Mouse (Mus musculus): ENCODE data around the gene Calhm1. TPM values are rescaled to one million over a fixed set of nuclear protein-coding genes. Genes with fewer than 3 reads are reported as not detected.

The Calhm1 gene
- total and polyA plus RNA-seq, 2 experiments from 2014 or later: not detected

DNA sequence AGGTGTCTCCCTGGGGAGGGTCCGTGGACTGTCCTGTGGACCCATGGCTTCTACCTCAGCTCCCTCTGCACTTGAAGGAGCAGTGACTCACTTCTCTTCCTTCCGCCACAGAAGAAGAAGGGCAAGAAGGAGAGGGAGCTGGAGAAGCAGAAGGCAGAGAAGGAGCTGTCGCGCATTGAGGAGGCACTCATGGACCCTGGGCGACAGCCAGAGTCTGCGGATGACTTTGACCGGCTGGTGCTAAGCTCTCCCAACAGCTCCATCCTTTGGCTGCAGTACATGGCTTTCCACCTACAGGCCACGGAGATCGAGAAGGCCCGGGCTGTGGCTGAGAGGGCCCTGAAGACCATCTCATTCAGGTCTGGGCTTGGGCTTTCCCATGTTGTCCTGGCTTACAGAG is 15.9 kb downstream of the Calhm1 start:
- WGBS: 97% methylated on average over 10 of the region's 10 CpGs
- Histone ChIP-seq H3K9ac (no peak overlapping the region), H3K27ac (ENCODE audit: low read depth, low read length) (no peak overlapping the region), H3K4me1 (ENCODE audit: insufficient read depth) (no peaks in the 10 kb centered on the region), H3K4me2 (ENCODE audit: low read depth) (no peak overlapping the region), H3K27me3 (ENCODE audit: insufficient read depth, low read length) (no peaks in the 10 kb centered on the region), H3K9me3 (ENCODE audit: low read length) (no peaks in the 10 kb centered on the region), H3K4me3 (ENCODE audit: low read depth, low read length) (no peak overlapping the region), H3K36me3 (ENCODE audit: insufficient read depth) (peaks cover 81% of the 10 kb centered on the region)
- ATAC-seq (no peak), DNase-seq (no peak)
- no peak for TF ChIP-seq CTCF (IDR thresholded peaks at IDR 0.05; ENCODE audit: low read depth)

DNA sequence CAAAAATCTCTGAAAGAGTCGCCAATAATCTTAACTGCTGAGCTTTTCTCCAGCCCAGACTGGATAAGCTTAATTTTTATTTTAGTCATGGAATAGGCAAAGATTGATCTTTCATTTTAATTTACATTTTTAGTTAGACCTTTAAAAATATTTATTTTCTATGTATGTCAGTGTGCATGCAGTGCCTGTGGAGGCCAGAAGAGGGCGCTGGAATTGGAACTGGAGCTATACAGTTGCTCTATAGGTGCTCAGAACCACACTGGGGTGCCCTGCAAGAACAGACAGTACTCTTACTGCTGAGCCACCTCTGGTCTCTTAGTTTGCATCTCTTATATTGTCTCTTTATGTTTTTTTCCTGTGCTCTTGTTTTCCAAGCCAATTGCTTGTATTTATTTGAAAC is 21.3 kb downstream of the Calhm1 start:
- Histone ChIP-seq H3K9ac (no peak overlapping the region), H3K4me3 (ENCODE audit: low read depth, low read length) (no peak overlapping the region), H3K36me3 (ENCODE audit: insufficient read depth) (peaks cover 55% of the 10 kb centered on the region), H3K27ac (ENCODE audit: low read depth, low read length) (no peak overlapping the region), H3K27me3 (ENCODE audit: insufficient read depth, low read length) (no peaks in the 10 kb centered on the region), H3K4me2 (ENCODE audit: low read depth) (no peak overlapping the region), H3K9me3 (ENCODE audit: low read length) (no peaks in the 10 kb centered on the region), H3K4me1 (ENCODE audit: insufficient read depth) (no peaks in the 10 kb centered on the region)
- TF ChIP-seq CTCF (IDR thresholded peaks at IDR 0.05; ENCODE audit: low read depth): peak; percentile 68
- ATAC-seq: no peak
- DNase-seq: peak; percentile 62
- 28% methylated on average over 2 of the region's 2 CpGs for WGBS

DNA sequence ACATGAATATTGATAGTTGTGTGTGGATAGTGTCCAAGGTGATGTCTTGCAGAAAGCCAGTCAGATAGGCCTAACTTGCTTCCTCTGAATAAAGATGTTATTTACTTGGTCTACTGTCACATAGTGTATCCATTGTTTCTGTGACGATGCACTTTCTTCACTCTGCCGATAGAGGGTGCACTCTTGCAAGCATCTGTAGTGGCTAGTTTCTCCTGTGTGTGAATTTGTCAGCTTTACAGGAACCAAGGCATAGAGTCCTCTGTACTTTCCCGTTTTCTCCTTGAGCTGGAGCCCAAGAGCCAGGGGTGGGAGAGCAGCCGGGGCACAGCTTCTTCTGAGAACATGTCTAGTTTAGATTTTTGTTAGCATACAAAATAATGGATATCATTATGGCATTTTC is 23.0 kb downstream of the Calhm1 start:
- Histone ChIP-seq H3K9me3 (ENCODE audit: low read length) (no peaks in the 10 kb centered on the region), H3K4me3 (ENCODE audit: low read depth, low read length) (no peak overlapping the region), H3K27ac (ENCODE audit: low read depth, low read length) (no peak overlapping the region), H3K36me3 (ENCODE audit: insufficient read depth) (peaks cover 55% of the 10 kb centered on the region), H3K4me2 (ENCODE audit: low read depth) (no peak overlapping the region), H3K27me3 (ENCODE audit: insufficient read depth, low read length) (no peaks in the 10 kb centered on the region), H3K9ac (no peak overlapping the region), H3K4me1 (ENCODE audit: insufficient read depth) (no peaks in the 10 kb centered on the region)
- WGBS: 37% methylated on average over 4 of the region's 4 CpGs
- peak; percentile 89 for TF ChIP-seq CTCF (IDR thresholded peaks at IDR 0.05; ENCODE audit: low read depth)
- peak; percentile 62 for DNase-seq
- peak; percentile 53 for ATAC-seq

DNA sequence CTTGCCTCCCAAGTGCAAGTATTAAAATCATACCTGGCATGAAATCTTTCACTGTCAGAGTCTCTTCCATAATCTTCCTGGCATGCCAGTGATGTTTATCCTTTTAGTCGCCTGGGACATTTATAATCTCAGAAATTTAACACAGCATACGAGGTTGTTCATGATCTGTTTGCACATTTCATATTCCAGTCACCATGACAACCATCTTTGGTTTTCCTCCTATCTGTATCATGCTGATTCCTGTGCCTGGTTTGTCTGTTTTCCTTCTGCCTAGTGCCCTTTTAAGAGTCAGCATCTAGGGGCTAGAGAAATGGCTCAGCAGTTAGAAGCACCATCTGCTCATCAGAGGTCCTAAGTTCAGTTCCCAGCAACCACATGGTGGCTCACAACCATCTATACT is 25.4 kb downstream of the Calhm1 start:
- peaks cover 59% of the 10 kb centered on the region for H3K36me3 ChIP-seq (ENCODE audit: insufficient read depth)
- peak; percentile 46 for DNase-seq

DNA sequence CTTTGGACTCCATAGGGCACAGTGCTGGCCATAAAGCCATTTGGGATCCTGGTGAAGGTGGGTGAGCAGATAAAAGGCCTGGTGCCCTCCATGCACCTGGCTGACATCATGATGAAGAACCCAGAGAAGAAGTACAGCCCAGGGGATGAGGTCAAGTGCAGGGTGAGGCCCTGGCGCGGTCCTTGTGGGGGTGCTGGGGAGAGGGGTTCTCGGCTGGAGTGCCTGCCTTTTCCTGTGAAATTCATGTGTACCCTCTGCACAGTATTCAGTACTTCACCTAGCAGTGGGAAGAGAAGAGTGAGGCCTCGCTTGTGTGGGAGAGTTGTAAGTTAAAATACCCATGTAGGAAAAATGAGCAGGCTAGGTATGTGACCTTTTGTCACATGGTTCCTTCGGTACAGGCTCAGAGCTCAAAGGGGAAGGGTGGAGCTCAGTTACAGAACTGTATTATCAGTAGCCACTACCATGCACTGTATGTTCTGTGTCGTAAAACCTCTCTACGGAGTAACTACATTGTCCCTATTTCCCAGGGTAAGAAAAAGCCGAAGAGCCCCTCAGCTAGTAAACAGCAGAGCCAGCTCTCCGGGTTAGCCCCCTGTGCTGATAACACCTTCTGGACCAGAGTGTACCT is 39.3 kb downstream of the Calhm1 start:
- no peak for ATAC-seq
- Histone ChIP-seq H3K27me3 (ENCODE audit: insufficient read depth, low read length) (no peaks in the 10 kb centered on the region), H3K9ac (no peak overlapping the region), H3K27ac (ENCODE audit: low read depth, low read length) (no peak overlapping the region), H3K9me3 (ENCODE audit: low read length) (no peaks in the 10 kb centered on the region), H3K4me2 (ENCODE audit: low read depth) (no peak overlapping the region), H3K36me3 (ENCODE audit: insufficient read depth) (peaks cover 93% of the 10 kb centered on the region), H3K4me1 (ENCODE audit: insufficient read depth) (no peaks in the 10 kb centered on the region), H3K4me3 (ENCODE audit: low read depth, low read length) (no peak overlapping the region)
- WGBS: 96% methylated on average over 9 of the region's 9 CpGs
- DNase-seq: no peak
- no peak for TF ChIP-seq CTCF (IDR thresholded peaks at IDR 0.05; ENCODE audit: low read depth)

More for the DNA sequence above, 25.4 kb downstream of the Calhm1 start:
- Histone ChIP-seq H3K9me3 (ENCODE audit: low read length) (no peaks in the 10 kb centered on the region), H3K4me2 (ENCODE audit: low read depth) (no peak overlapping the region), H3K27me3 (ENCODE audit: insufficient read depth, low read length) (no peaks in the 10 kb centered on the region), H3K27ac (ENCODE audit: low read depth, low read length) (no peak overlapping the region; the same call in 1 of the 2 replicates), H3K4me3 (ENCODE audit: low read depth, low read length) (no peak overlapping the region), H3K4me1 (ENCODE audit: insufficient read depth) (no peaks in the 10 kb centered on the region), H3K9ac (no peak overlapping the region)
- ATAC-seq: peak; percentile 66
- WGBS: 60% methylated on average over 2 of the region's 2 CpGs
- TF ChIP-seq CTCF (IDR thresholded peaks at IDR 0.05; ENCODE audit: low read depth): no peak

DNA sequence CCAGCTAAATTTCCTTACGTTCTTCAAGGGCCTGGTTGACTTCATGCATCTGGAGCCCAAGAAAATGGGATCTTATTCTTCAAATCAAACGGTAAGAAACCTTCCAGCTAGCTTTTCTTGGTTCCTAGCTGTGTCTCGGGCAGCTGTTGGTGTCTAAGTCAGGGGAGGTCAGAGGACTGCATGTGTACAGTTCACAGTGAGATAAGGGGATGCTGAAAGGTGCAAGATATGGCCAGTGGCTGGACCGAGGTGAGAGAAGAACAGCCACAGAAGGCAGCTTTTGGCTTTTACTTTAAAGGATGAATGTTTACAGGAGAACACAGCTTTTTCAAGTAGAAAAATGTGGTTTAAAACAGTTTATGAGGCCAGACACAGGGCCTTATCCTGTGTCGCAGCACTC is 43.0 kb downstream of the Calhm1 start:
- 93% methylated on average over 5 of the region's 5 CpGs for WGBS
- ATAC-seq (no peak), DNase-seq (no peak)
- Histone ChIP-seq H3K9ac (no peak overlapping the region), H3K36me3 (ENCODE audit: insufficient read depth) (peaks cover 84% of the 10 kb centered on the region), H3K9me3 (ENCODE audit: low read length) (no peaks in the 10 kb centered on the region), H3K4me3 (ENCODE audit: low read depth, low read length) (no peak overlapping the region), H3K27me3 (ENCODE audit: insufficient read depth, low read length) (no peaks in the 10 kb centered on the region), H3K4me1 (ENCODE audit: insufficient read depth) (no peaks in the 10 kb centered on the region), H3K4me2 (ENCODE audit: low read depth) (no peak overlapping the region), H3K27ac (ENCODE audit: low read depth, low read length) (no peak overlapping the region)
- TF ChIP-seq CTCF (IDR thresholded peaks at IDR 0.05; ENCODE audit: low read depth): no peak

Other genes starting within 250 kb of the Calhm1 start
- gene Ina, start 129.6 kb downstream of the Calhm1 start, total RNA-seq (2014; rRNA removed): 115 and 156 TPM in 2 replicates
- gene Ina, start 129.6 kb downstream of the Calhm1 start, polyA plus RNA-seq (2015; fragmentation: Nextera tagmentation; extraction: Ambion mirVana): 189 and 260 TPM in 2 replicates
- 51.8 and 69.5 TPM in 2 replicates for gene Nt5c2, start 129.1 kb downstream of the Calhm1 start, total RNA-seq (2014; rRNA removed)
- 74.1 and 80.4 TPM in 2 replicates for gene Nt5c2, start 129.1 kb downstream of the Calhm1 start, polyA plus RNA-seq (2015; fragmentation: Nextera tagmentation; extraction: Ambion mirVana)
- 29.9 and 33.3 TPM in 2 replicates for gene Pcgf6, start 93.3 kb downstream of the Calhm1 start, total RNA-seq (2014; rRNA removed)
- 13.7 and 20.9 TPM in 2 replicates for gene Pcgf6, start 93.3 kb downstream of the Calhm1 start, polyA plus RNA-seq (2015; fragmentation: Nextera tagmentation; extraction: Ambion mirVana)
- gene Taf5, start 76.5 kb downstream of the Calhm1 start, total RNA-seq (2014; rRNA removed): 12.9 and 16.0 TPM in 2 replicates
- gene Taf5, start 76.5 kb downstream of the Calhm1 start, polyA plus RNA-seq (2015; fragmentation: Nextera tagmentation; extraction: Ambion mirVana): 3.0 and 3.6 TPM in 2 replicates
- gene Usmg5, start 53.6 kb downstream of the Calhm1 start, total RNA-seq (2014; rRNA removed): 734 and 873 TPM in 2 replicates
- 1,990 and 2,687 TPM in 2 replicates for gene Usmg5, start 53.6 kb downstream of the Calhm1 start, polyA plus RNA-seq (2015; fragmentation: Nextera tagmentation; extraction: Ambion mirVana)
- gene Pdcd11, start 53.5 kb downstream of the Calhm1 start, total RNA-seq (2014; rRNA removed): 12.5 and 17.2 TPM in 2 replicates
- 3.1 and 3.8 TPM in 2 replicates for gene Pdcd11, start 53.5 kb downstream of the Calhm1 start, polyA plus RNA-seq (2015; fragmentation: Nextera tagmentation; extraction: Ambion mirVana)
- 1.1 and 2.9 TPM in 2 replicates for gene Calhm2, start 6.0 kb downstream of the Calhm1 start, total RNA-seq (2014; rRNA removed)
- 0.62 and 0.80 TPM in 2 replicates for gene Calhm2, start 6.0 kb downstream of the Calhm1 start, polyA plus RNA-seq (2015; fragmentation: Nextera tagmentation; extraction: Ambion mirVana)
- not detected in 2 replicates for gene Calhm3, start 13.5 kb upstream of the Calhm1 start, total RNA-seq (2014; rRNA removed)
- 0.19 TPM in 1 of 2 replicates, not detected in the other for gene Calhm3, start 13.5 kb upstream of the Calhm1 start, polyA plus RNA-seq (2015; fragmentation: Nextera tagmentation; extraction: Ambion mirVana)
- 51.5 and 52.1 TPM in 2 replicates for gene Neurl1a, start 34.6 kb upstream of the Calhm1 start, total RNA-seq (2014; rRNA removed)
- 11.6 and 15.7 TPM in 2 replicates for gene Neurl1a, start 34.6 kb upstream of the Calhm1 start, polyA plus RNA-seq (2015; fragmentation: Nextera tagmentation; extraction: Ambion mirVana)